Mouse (Mus musculus) liver, embryonic 14.5 days (tissue): ENCODE data around the gene Olfr464. TPM values are rescaled to one million over a fixed set of nuclear protein-coding genes. Genes with fewer than 3 reads are reported as not detected.
"Not testable (repeated sequence)": the region's sequence is repeated elsewhere in the genome, so short reads cannot be mapped to it uniquely, and the experiment has no call there.

ENCODE experiments used
- ATAC-seq: fragments of 200-750 bp; cut with Nextera tagmentation; 2 replicates; pipeline ENCODE4 v1.8.0; 2017; ENCODE audit warnings: moderate number of reproducible peaks, mild to moderate bottlenecking, moderate library complexity; ENCODE audit not compliant: insufficient read depth
- DNase-seq, 3 experiments: peaks; one replicate each; pipeline ENCODE4 v3.0.0-alpha.2; 2012 to 2013; ENCODE audit warnings: low read depth in 3 of 3, low spot score in 3 of 3
- H3K27ac ChIP-seq: fragments of 300-500 bp; sonication (generic); 2 replicates; pipeline ENCODE4 v1.5.1; 2014; ENCODE audit warnings: moderate library complexity, mild to moderate bottlenecking, control low read depth, inconsistent platforms
- H3K27me3 ChIP-seq: fragments of 300-500 bp; sonication (generic); 2 replicates; pipeline ENCODE4 v1.6.1; 2014; ENCODE audit warnings: mild to moderate bottlenecking, low read length, moderate library complexity; ENCODE audit not compliant: control insufficient read depth, insufficient read depth
- H3K36me3 ChIP-seq: fragments of 300-500 bp; sonication (generic); replicated peaks from 2 replicates; pipeline ENCODE4 v1.6.1; 2014; ENCODE audit warnings: low read depth; ENCODE audit not compliant: control insufficient read depth, insufficient read depth
- H3K4me1 ChIP-seq, 2 experiments: fragments of 200-500 bp in 1 of 2; fragments of 300-500 bp in 1 of 2; sonication (generic) in 1 of 2; replicated peaks; 2 replicates each; pipeline ENCODE4 v1.6.1; 2012 to 2014; ENCODE audit warnings: antibody characterized with exemption in 1 of 2, inconsistent platforms in 1 of 2, low read length in 1 of 2; ENCODE audit not compliant: control insufficient read depth in 2 of 2, insufficient read depth in 2 of 2
- H3K4me2 ChIP-seq: fragments of 300-500 bp; sonication (generic); 2 replicates; pipeline ENCODE4 v1.6.1; 2014; ENCODE audit warnings: low read depth, mild to moderate bottlenecking, control low read depth, moderate library complexity
- H3K4me3 ChIP-seq, 2 experiments: fragments of 200-500 bp in 1 of 2; fragments of 300-500 bp in 1 of 2; sonication (generic) in 1 of 2; 2 replicates each; pipeline ENCODE4 v1.5.1; 2012 to 2014; ENCODE audit warnings: low read depth in 2 of 2, low read length in 2 of 2, mild to moderate bottlenecking in 2 of 2, control low read depth in 1 of 2, inconsistent platforms in 1 of 2, moderate library complexity in 1 of 2; ENCODE audit not compliant: insufficient read depth in 1 of 2
- H3K9ac ChIP-seq: fragments of 300-500 bp; sonication (generic); replicated peaks from 2 replicates; pipeline ENCODE4 v1.6.1; 2014; ENCODE audit warnings: mild to moderate bottlenecking, control low read depth, moderate library complexity
- H3K9me3 ChIP-seq: fragments of 300-500 bp; sonication (generic); 2 replicates; pipeline ENCODE4 v1.6.1; 2016; ENCODE audit warnings: low read length, mixed read lengths; ENCODE audit not compliant: control insufficient read depth
- CTCF ChIP-seq: IDR thresholded peaks from 2 replicates; pipeline ENCODE4 v1.5.1; 2016; ENCODE audit warnings: antibody characterized with exemption, low read depth, control low read depth
- WGBS: fragments of 180-500 bp; shearing (Covaris S2); extraction: QIAGEN DNeasy Blood & Tissue Kit; methylation state at CpG from one replicate; pipeline ENCODE4 v1.1.7; 2014; ENCODE audit not compliant: insufficient replicate concordance; 5-methylcytosine and 5-hydroxymethylcytosine counted together
- polyA plus RNA-seq, 2 experiments: library from polyadenylated mRNA; depleted of rRNA in 1 of 2; stranded (reverse) in 1 of 2; unstranded in 1 of 2; fragments of >200 nt; fragmentation: Nextera tagmentation in 1 of 2; extraction: Ambion mirVana in 1 of 2; gene quantifications; 2 replicates each; pipeline versions ENCODE4 v1.2.1 to v1.2.3; 2012 to 2014

The Olfr464 gene
- polyA plus RNA-seq, 2 experiments: not detected

DNA sequence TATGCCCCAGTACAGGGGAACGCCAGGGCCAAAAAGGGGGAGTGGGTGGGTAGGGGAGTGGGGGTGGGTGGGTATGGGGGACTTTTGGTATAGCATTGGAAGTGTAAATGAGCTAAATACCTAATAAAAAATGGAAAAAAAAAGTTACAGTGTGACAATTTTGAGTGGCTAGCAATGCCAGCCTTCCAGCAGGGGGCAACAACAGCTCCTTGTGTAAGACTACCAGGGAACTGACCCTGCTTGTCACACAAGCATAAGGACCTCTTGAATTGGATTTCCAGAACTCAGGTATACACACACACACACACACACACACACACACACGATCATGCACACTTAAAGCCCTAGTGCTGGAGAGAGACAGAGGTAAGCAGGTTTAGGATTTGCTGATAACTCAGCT lies 53.9 kb downstream of the Olfr464 start:
- not testable (repeated sequence) for DNase-seq, H3K4me1 ChIP-seq, H3K27ac ChIP-seq, H3K9me3 ChIP-seq, H3K4me2 ChIP-seq, ATAC-seq, H3K9ac ChIP-seq, H3K4me3 ChIP-seq, H3K36me3 ChIP-seq, H3K27me3 ChIP-seq
- peak; percentile 13; the same call in 1 of the 2 replicates for TF ChIP-seq CTCF
- WGBS: 32% methylated on average over 1 of the region's 2 CpGs

Other genes starting within 250 kb of the Olfr464 start
- gene Supt4a, start 183.4 kb downstream of the Olfr464 start, polyA plus RNA-seq (2012; rRNA removed): 111 TPM in 2 replicates
- gene Supt4a, start 183.4 kb downstream of the Olfr464 start, polyA plus RNA-seq (2014; fragmentation: Nextera tagmentation; extraction: Ambion mirVana): 211 and 214 TPM in 2 replicates
- gene Tspoap1, start 160.4 kb downstream of the Olfr464 start, polyA plus RNA-seq (2012; rRNA removed): 5.4 and 5.5 TPM in 2 replicates
- 1.1 and 2.4 TPM in 2 replicates for gene Tspoap1, start 160.4 kb downstream of the Olfr464 start, polyA plus RNA-seq (2014; fragmentation: Nextera tagmentation; extraction: Ambion mirVana)
- gene Mpo, start 127.4 kb downstream of the Olfr464 start, polyA plus RNA-seq (2012; rRNA removed): 142 and 163 TPM in 2 replicates
- gene Mpo, start 127.4 kb downstream of the Olfr464 start, polyA plus RNA-seq (2014; fragmentation: Nextera tagmentation; extraction: Ambion mirVana): 301 and 360 TPM in 2 replicates
- gene Lpo, start 92.7 kb downstream of the Olfr464 start, polyA plus RNA-seq (2012; rRNA removed): 0.02 TPM in 1 of 2 replicates, not detected in the other
- not detected in 2 replicates for gene Lpo, start 92.7 kb downstream of the Olfr464 start, polyA plus RNA-seq (2014; fragmentation: Nextera tagmentation; extraction: Ambion mirVana)
- gene Mks1, start 67.8 kb downstream of the Olfr464 start, polyA plus RNA-seq (2012; rRNA removed): 2.0 and 2.3 TPM in 2 replicates
- gene Mks1, start 67.8 kb downstream of the Olfr464 start, polyA plus RNA-seq (2014; fragmentation: Nextera tagmentation; extraction: Ambion mirVana): 0.71 and 0.86 TPM in 2 replicates
- 3.4 and 3.8 TPM in 2 replicates for gene Epx, start 45.4 kb downstream of the Olfr464 start, polyA plus RNA-seq (2012; rRNA removed)
- 0.39 and 0.65 TPM in 2 replicates for gene Epx, start 45.4 kb downstream of the Olfr464 start, polyA plus RNA-seq (2014; fragmentation: Nextera tagmentation; extraction: Ambion mirVana)
- gene Olfr462, start 28.7 kb downstream of the Olfr464 start, polyA plus RNA-seq (2012; rRNA removed): not detected in 2 replicates
- gene Olfr462, start 28.7 kb downstream of the Olfr464 start, polyA plus RNA-seq (2014; fragmentation: Nextera tagmentation; extraction: Ambion mirVana): not detected in 2 replicates
- not detected in 2 replicates for gene Olfr463, start 23.6 kb downstream of the Olfr464 start, polyA plus RNA-seq (2012; rRNA removed)
- not detected in 2 replicates for gene Olfr463, start 23.6 kb downstream of the Olfr464 start, polyA plus RNA-seq (2014; fragmentation: Nextera tagmentation; extraction: Ambion mirVana)
- 18.0 and 21.5 TPM in 2 replicates for gene Dynll2, start 66.6 kb upstream of the Olfr464 start, polyA plus RNA-seq (2012; rRNA removed)
- gene Dynll2, start 66.6 kb upstream of the Olfr464 start, polyA plus RNA-seq (2014; fragmentation: Nextera tagmentation; extraction: Ambion mirVana): 5.7 TPM in 2 replicates
- 111 and 163 TPM in 2 replicates for gene Srsf1, start 126.4 kb upstream of the Olfr464 start, polyA plus RNA-seq (2012; rRNA removed)
- gene Srsf1, start 126.4 kb upstream of the Olfr464 start, polyA plus RNA-seq (2014; fragmentation: Nextera tagmentation; extraction: Ambion mirVana): 139 and 158 TPM in 2 replicates
- gene Vezf1, start 147.3 kb upstream of the Olfr464 start, polyA plus RNA-seq (2012; rRNA removed): 4.7 and 5.7 TPM in 2 replicates
- 7.5 and 9.1 TPM in 2 replicates for gene Vezf1, start 147.3 kb upstream of the Olfr464 start, polyA plus RNA-seq (2014; fragmentation: Nextera tagmentation; extraction: Ambion mirVana)
- gene Cuedc1, start 177.1 kb upstream of the Olfr464 start, polyA plus RNA-seq (2012; rRNA removed): 0.76 and 0.96 TPM in 2 replicates
- gene Cuedc1, start 177.1 kb upstream of the Olfr464 start, polyA plus RNA-seq (2014; fragmentation: Nextera tagmentation; extraction: Ambion mirVana): 0.36 and 0.53 TPM in 2 replicates